Mouse (Mus musculus) midbrain, embryonic 14.5 days (tissue): ENCODE measurements at regions not wholly inside any gene's neighbourhood (a gene's known extent, or its start where the extent isn't known, plus 50 kb on each side); places are given as distances from the start of the nearest gene placed in this dataset.

Experiments
- ATAC-seq: fragments of 200-750 bp; cut with Nextera tagmentation; 2 replicates; pipeline ENCODE4 v1.8.0; 2017; ENCODE audit warnings: moderate number of reproducible peaks, moderate library complexity; ENCODE audit not compliant: low FRiP score, low TSS enrichment
- DNase-seq: peaks from one replicate; pipeline ENCODE4 v3.0.0-alpha.2; 2015
- H3K27ac ChIP-seq: fragments of 300-500 bp; sonication (generic); replicated peaks from 2 replicates; pipeline ENCODE4 v1.5.1; 2014; ENCODE audit warnings: mild to moderate bottlenecking, low read depth, low read length, moderate library complexity
- H3K27me3 ChIP-seq: fragments of 300-500 bp; sonication (generic); 2 replicates; pipeline ENCODE4 v1.6.1; 2014; ENCODE audit warnings: low read length, control low read depth, mixed read lengths; ENCODE audit not compliant: control insufficient read depth, insufficient read depth
- H3K36me3 ChIP-seq: fragments of 300-500 bp; sonication (generic); 2 replicates; pipeline ENCODE4 v1.6.1; 2014; ENCODE audit warnings: low read length, control low read depth; ENCODE audit not compliant: control insufficient read depth, insufficient read depth
- H3K4me1 ChIP-seq: fragments of 300-500 bp; sonication (generic); 2 replicates; pipeline ENCODE4 v1.6.1; 2014; ENCODE audit warnings: mild to moderate bottlenecking, antibody characterized with exemption, low read length, control low read depth; ENCODE audit not compliant: control insufficient read depth, insufficient read depth
- H3K4me2 ChIP-seq: fragments of 300-500 bp; sonication (generic); 2 replicates; pipeline ENCODE4 v1.6.1; 2014; ENCODE audit warnings: mild to moderate bottlenecking, low read length, moderate library complexity
- H3K4me3 ChIP-seq: fragments of 300-500 bp; sonication (generic); replicated peaks from 2 replicates; pipeline ENCODE4 v1.5.1; 2014; ENCODE audit warnings: low read depth, low read length
- H3K9ac ChIP-seq: fragments of 300-500 bp; sonication (generic); replicated peaks from 2 replicates; pipeline ENCODE4 v1.6.1; 2014; ENCODE audit warnings: mild to moderate bottlenecking, low read length, moderate library complexity
- H3K9me3 ChIP-seq: fragments of 300-500 bp; sonication (generic); 2 replicates; pipeline ENCODE4 v1.6.1; 2016; ENCODE audit warnings: low read length, control low read depth, mixed read lengths; ENCODE audit not compliant: control insufficient read depth
- WGBS: fragments of 180-500 bp; shearing (Covaris S2); extraction: QIAGEN DNeasy Blood & Tissue Kit; methylation state at CpG from one replicate; pipeline ENCODE4 v1.1.7; 2014; 5-methylcytosine and 5-hydroxymethylcytosine counted together

DNA sequence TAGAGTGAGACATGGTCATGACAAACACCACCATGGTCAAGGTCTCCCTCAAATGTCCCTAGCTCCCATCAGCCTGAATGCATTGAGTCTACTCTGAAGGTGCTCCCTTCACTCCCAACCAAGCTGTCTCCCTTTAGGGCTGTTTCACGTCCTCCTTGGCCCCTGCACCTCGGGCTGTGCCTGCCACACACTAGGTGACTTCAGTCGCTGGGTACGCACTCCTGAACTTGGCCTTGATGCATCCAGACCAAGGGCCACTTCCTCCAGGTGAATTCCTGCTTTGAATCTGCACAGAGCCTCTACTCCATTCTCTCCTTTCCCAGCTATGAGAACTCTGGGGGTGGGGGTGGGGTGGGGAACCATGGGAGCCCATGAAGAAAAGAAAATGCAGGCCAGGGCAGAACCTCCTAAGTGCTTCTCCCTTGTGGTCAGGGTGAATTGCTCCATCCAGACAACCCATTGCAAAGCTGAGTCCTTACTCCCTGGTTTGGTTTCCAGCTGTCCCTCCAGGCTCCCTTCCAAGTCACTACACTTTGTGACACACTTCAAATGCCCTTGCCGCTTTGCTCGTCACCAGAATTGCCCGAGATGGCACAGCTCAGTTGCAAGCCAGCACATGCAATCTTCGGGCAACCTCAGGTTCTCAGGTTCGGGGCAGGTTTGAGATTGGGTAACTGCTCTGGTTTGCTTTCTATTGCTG is 65.3 kb upstream of the 1700021F07Rik start:
- no peak overlapping the region for H3K27ac ChIP-seq
- WGBS = 92% methylated on average over 9 of the region's 9 CpGs
- H3K9ac ChIP-seq = no peak overlapping the region
- H3K4me2 ChIP-seq = no peak overlapping the region
- no peak overlapping the region for H3K4me3 ChIP-seq
- DNase-seq (no peak), ATAC-seq (no peak)
- no peaks in the 10 kb centered on the region for H3K4me1 ChIP-seq
- H3K9me3 ChIP-seq = peaks cover 3% of the 10 kb centered on the region; the same call in 1 of the 2 replicates
- H3K27me3 ChIP-seq = no peaks in the 10 kb centered on the region
- H3K36me3 ChIP-seq = no peaks in the 10 kb centered on the region

DNA sequence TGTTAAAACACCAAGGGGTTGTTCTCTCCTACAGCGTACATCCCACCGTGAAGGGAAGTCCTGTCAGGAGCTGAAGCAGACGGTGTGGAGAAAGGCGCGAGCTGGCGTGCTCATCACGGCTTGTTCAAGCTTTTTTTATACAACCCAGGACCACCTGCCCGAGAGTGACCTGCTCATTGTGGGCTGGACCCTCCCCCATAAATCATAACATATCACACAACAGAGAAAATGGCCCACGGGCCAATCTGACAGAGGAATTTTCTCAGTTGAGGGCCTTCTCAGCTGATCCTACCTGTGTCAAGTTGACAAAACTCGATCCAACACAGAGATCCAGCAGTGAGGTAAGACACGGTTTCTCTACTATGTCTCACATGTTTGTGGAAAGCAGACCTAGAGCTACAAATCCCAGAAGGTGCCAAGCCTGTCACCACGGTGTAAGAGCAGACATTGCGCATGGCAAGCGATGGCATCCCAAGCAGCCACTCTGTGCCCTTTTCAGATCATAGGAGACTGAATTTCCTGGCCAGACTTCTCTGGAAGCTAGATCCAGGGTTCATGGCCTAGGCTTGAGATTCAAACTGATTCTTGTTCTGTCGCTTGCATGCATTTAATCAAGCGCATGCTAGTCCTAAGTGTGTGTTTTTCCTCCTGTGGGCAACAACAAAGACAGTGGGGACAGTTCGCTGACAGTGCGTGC is 64.6 kb upstream of the 1700021F07Rik start:
- Histone ChIP-seq H3K4me3 (no peak overlapping the region), H3K9ac (no peak overlapping the region), H3K4me1 (no peaks in the 10 kb centered on the region), H3K9me3 (peaks cover 3% of the 10 kb centered on the region; the same call in 1 of the 2 replicates), H3K4me2 (no peak overlapping the region), H3K36me3 (no peaks in the 10 kb centered on the region), H3K27me3 (no peaks in the 10 kb centered on the region), H3K27ac (no peak overlapping the region)
- ATAC-seq (no peak), DNase-seq (no peak)
- 92% methylated on average over 18 of the region's 18 CpGs for WGBS

DNA sequence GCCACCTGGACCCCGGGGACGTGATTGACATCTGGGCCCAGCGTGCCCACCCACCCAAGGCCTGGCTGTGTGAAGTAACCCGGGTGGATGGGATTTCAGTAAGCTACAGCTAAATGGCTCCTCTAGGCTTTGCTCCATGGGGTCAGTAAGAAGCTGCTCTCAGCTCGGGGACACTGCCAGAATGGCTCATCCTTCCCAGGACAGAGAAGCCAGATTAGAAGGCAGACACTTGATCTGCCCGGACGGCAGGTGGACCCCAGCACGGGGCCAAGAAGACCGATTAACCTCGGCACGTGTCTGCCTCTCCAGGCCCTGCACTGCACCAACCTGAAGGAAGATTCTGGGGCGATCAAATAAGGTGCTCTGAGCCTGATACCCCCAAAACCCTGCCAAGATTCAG is 63.5 kb upstream of the 1700021F07Rik start:
- no peak overlapping the region for H3K4me2 ChIP-seq
- no peak for DNase-seq
- ATAC-seq = no peak
- H3K27ac ChIP-seq = no peak overlapping the region
- no peak overlapping the region for H3K9ac ChIP-seq
- H3K36me3 ChIP-seq = no peaks in the 10 kb centered on the region
- H3K9me3 ChIP-seq = peaks cover 3% of the 10 kb centered on the region; the same call in 1 of the 2 replicates
- no peak overlapping the region for H3K4me3 ChIP-seq
- no peaks in the 10 kb centered on the region for H3K4me1 ChIP-seq
- 88% methylated on average over 12 of the region's 12 CpGs for WGBS
- H3K27me3 ChIP-seq = no peaks in the 10 kb centered on the region

DNA sequence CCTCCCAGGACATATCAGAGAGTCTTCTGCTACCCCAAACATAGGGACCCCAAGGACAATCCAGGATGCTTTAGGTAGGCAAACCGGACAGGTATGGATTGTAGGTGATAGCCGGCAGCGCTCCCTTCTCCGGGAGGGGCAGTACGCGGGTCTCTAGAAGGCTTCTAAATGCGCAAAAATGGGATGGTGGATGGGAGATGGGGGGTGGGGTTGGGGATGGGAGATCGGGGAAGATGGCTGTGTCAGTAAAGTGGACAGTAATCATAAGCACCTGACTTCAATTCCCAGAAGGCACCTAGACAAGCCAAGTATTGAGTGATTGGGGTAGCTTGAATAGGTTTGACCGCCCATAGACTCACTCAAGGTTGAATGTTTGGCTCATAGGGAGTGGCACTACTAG is 59.1 kb upstream of the 1700021F07Rik start:
- Histone ChIP-seq H3K4me2 (no peak overlapping the region), H3K9me3 (peaks cover 3% of the 10 kb centered on the region; the same call in 1 of the 2 replicates), H3K4me3 (no peak overlapping the region), H3K27me3 (no peaks in the 10 kb centered on the region), H3K27ac (no peak overlapping the region), H3K36me3 (no peaks in the 10 kb centered on the region), H3K4me1 (no peaks in the 10 kb centered on the region), H3K9ac (no peak overlapping the region)
- ATAC-seq (no peak), DNase-seq (no peak)
- 94% methylated on average over 9 of the region's 9 CpGs for WGBS

DNA sequence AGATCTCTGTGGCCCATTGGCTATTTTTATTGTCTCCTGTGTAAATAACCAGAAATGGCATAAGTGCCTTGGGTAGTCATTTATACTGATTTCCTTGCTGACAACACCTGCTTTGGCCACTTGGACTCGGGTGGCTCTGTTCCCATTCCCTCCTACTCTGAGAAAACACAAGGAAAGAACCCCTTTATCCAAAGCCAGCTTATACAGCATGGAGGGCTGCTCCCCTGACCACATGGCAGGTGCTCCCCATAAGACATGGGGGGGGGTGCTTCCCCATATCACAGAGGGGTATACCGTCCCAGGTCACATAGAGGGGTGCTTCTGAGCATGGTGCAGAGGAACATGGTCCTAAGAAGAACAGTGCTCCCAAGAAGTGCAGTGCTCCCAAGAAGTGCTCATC is 57.8 kb upstream of the 1700021F07Rik start:
- Histone ChIP-seq H3K27ac (no peak overlapping the region), H3K36me3 (no peaks in the 10 kb centered on the region), H3K4me3 (no peak overlapping the region), H3K9ac (no peak overlapping the region), H3K4me2 (no peak overlapping the region), H3K9me3 (peaks cover 3% of the 10 kb centered on the region; the same call in 1 of the 2 replicates), H3K27me3 (no peaks in the 10 kb centered on the region), H3K4me1 (no peaks in the 10 kb centered on the region)
- DNase-seq (no peak), ATAC-seq (no peak)
- WGBS = 86% methylated on average over 2 of the region's 2 CpGs

DNA sequence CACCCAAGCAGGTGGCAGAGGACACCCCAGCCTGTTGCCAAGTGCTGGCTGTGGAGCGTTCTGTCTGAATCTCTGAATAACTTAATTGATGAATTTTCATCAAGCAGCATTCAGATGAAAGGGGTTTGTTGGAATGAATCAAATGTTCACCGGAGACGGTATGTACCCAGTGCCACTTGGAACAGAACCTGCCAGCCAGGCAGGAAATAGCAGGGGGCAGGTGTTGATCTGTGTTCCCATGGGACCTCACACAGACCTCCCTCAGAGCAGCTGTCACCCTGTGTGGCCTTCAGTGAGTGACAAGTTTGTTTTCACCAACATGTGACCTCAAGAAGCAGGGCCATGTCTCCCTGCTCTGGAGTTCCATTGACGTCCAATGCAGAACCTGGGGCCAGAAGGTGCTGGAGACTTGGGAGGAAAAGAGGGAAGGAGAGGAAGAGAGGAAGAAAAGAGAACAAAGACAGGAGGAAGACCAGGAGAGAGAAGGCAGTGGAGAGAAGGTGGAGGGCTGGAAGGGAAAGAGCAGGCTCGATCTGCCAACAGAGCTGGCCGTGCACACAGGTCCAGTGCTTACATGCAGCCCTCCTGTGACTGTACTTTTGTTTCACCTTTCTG is 57.3 kb upstream of the 1700021F07Rik start:
- H3K4me3 ChIP-seq = no peak overlapping the region
- no peak for DNase-seq
- no peak overlapping the region for H3K9ac ChIP-seq
- WGBS = 77% methylated on average over 6 of the region's 6 CpGs
- ATAC-seq = no peak
- H3K36me3 ChIP-seq = no peaks in the 10 kb centered on the region
- H3K4me1 ChIP-seq = no peaks in the 10 kb centered on the region
- peaks cover 2% of the 10 kb centered on the region; the same call in 1 of the 2 replicates for H3K9me3 ChIP-seq
- H3K4me2 ChIP-seq = no peak overlapping the region
- no peaks in the 10 kb centered on the region for H3K27me3 ChIP-seq
- H3K27ac ChIP-seq = no peak overlapping the region

DNA sequence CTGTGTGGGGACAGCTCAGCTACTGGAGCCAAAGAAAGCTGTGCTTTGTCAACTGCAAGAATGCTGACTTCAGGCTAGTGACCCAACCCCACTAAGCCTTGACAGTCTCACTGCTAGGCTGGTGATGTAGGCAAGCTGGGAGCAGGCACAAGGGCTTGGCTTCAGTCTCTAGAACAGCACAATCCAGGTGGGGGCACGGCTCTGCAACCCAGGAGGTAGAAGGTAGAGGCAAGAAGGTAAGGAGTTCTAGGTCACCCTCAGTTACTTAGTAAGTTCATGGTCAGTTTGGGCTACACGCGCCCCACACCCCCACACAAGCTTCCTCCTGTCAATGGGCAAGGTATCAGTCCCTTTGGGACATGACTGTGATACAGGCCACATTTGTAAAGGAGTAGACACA is 54.2 kb upstream of the 1700021F07Rik start:
- WGBS = 87% methylated on average over 3 of the region's 3 CpGs
- Histone ChIP-seq H3K4me3 (no peak overlapping the region), H3K27me3 (no peaks in the 10 kb centered on the region), H3K9ac (no peak overlapping the region), H3K36me3 (no peaks in the 10 kb centered on the region), H3K4me2 (no peak overlapping the region), H3K4me1 (no peaks in the 10 kb centered on the region), H3K27ac (no peak overlapping the region), H3K9me3 (no peaks in the 10 kb centered on the region)
- ATAC-seq = no peak
- DNase-seq = no peak

DNA sequence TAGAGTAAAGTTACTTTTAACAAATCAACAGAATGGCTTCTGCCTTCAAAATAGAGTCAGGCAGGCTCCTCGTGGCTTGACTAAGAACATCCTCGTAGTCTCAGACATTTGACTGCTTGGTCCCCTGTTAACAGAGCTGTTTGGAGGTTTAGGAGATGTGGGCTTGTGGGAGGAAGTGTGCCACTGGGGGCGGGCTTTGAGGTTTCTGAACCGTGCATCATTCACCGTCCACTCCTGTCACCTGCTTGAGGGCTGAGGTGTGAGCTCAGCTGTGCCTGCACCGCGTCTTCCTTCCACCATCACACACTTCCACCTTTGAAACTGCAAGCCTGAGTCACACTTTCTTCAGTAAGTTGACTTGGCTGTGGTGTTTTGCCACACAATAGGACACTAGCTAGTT is 52.6 kb upstream of the 1700021F07Rik start:
- DNase-seq (no peak), ATAC-seq (no peak)
- WGBS = 80% methylated on average over 7 of the region's 7 CpGs

More for the DNA sequence above, 52.6 kb upstream of the 1700021F07Rik start:
- Histone ChIP-seq H3K9ac (no peak overlapping the region), H3K4me1 (no peaks in the 10 kb centered on the region), H3K9me3 (no peaks in the 10 kb centered on the region), H3K36me3 (no peaks in the 10 kb centered on the region), H3K27me3 (no peaks in the 10 kb centered on the region), H3K27ac (no peak overlapping the region), H3K4me2 (no peak overlapping the region), H3K4me3 (no peak overlapping the region)
